Mouse (Mus musculus): ENCODE measurements around the gene Lasp1. TPM values are rescaled to one million over a fixed set of nuclear protein-coding genes. Genes with fewer than 3 reads are reported as not detected.
"Not testable (repeated sequence)": the region's sequence is repeated elsewhere in the genome, so short reads cannot be mapped to it uniquely, and the experiment has no call there.

Lasp1 gene
- polyA plus RNA-seq, 1 experiment from 2014 or later = 85.1 TPM

- H3K9ac ChIP-seq (ENCODE audit: low read length) = no peak overlapping the region
- DNase-seq (ENCODE audit: low spot score) = no peak
- H3K9me3 ChIP-seq (ENCODE audit: control insufficient read depth, low read length) = no peaks in the 10 kb centered on the region
- 93% methylated on average over 3 of the region's 3 CpGs for WGBS
- no peak overlapping the region for H3K4me2 ChIP-seq (ENCODE audit: low read length)
- no peak overlapping the region for H3K27ac ChIP-seq (ENCODE audit: low read depth)
- H3K4me1 ChIP-seq (replicated peaks; ENCODE audit: control insufficient read depth, insufficient read depth, low read length) = no peaks in the 10 kb centered on the region
- H3K4me3 ChIP-seq (ENCODE audit: low read depth, low read length) = no peak overlapping the region
- H3K27me3 ChIP-seq (replicated peaks; ENCODE audit: control insufficient read depth, insufficient read depth, low read length) = no peaks in the 10 kb centered on the region
- ATAC-seq (replicated peaks; ENCODE audit: low FRiP score, low TSS enrichment, low read depth) = no peak
- no peaks in the 10 kb centered on the region for H3K36me3 ChIP-seq (ENCODE audit: control insufficient read depth, insufficient read depth, low read length)
Measured at GRCm38 (mm10) chr11:97787961-97788360, 10.8 kb upstream of the Lasp1 start.

GRCm38 (mm10) chr11:97789727-97790126 is 9.1 kb upstream of the Lasp1 start:
- Histone ChIP-seq H3K4me2 (ENCODE audit: low read length) (no peak overlapping the region), H3K9me3 (ENCODE audit: control insufficient read depth, low read length) (0 out of 2 replicates have a peak, but pooled peaks cover 3% of the 10 kb centered on the region), H3K9ac (ENCODE audit: low read length) (no peak overlapping the region), H3K4me3 (ENCODE audit: low read depth, low read length) (no peak overlapping the region), H3K36me3 (ENCODE audit: control insufficient read depth, insufficient read depth, low read length) (no peaks in the 10 kb centered on the region), H3K27ac (ENCODE audit: low read depth) (no peak overlapping the region), H3K27me3 (replicated peaks; ENCODE audit: control insufficient read depth, insufficient read depth, low read length) (no peaks in the 10 kb centered on the region), H3K4me1 (replicated peaks; ENCODE audit: control insufficient read depth, insufficient read depth, low read length) (no peaks in the 10 kb centered on the region)
- 82% methylated on average over 5 of the region's 5 CpGs for WGBS
- no peak for ATAC-seq (replicated peaks; ENCODE audit: low FRiP score, low TSS enrichment, low read depth)
- no peak for DNase-seq (ENCODE audit: low spot score)

- not testable (repeated sequence) for H3K27me3 ChIP-seq (replicated peaks; ENCODE audit: control insufficient read depth, insufficient read depth, low read length); H3K36me3 ChIP-seq (ENCODE audit: control insufficient read depth, insufficient read depth, low read length); H3K4me3 ChIP-seq (ENCODE audit: low read depth, low read length); ATAC-seq (replicated peaks; ENCODE audit: low FRiP score, low TSS enrichment, low read depth); H3K9me3 ChIP-seq (ENCODE audit: control insufficient read depth, low read length); H3K4me1 ChIP-seq (replicated peaks; ENCODE audit: control insufficient read depth, insufficient read depth, low read length); H3K9ac ChIP-seq (ENCODE audit: low read length); H3K27ac ChIP-seq (ENCODE audit: low read depth); DNase-seq (ENCODE audit: low spot score); H3K4me2 ChIP-seq (ENCODE audit: low read length)
- 85% methylated on average over 2 of the region's 2 CpGs for WGBS
Measured at GRCm38 (mm10) chr11:97790778-97791438, 7.9 kb upstream of the Lasp1 start.

- ATAC-seq (replicated peaks; ENCODE audit: low FRiP score, low TSS enrichment, low read depth) (no peak), DNase-seq (ENCODE audit: low spot score) (no peak)
- no peak overlapping the region for H3K4me3 ChIP-seq (ENCODE audit: low read depth, low read length)
- H3K4me1 ChIP-seq (replicated peaks; ENCODE audit: control insufficient read depth, insufficient read depth, low read length) = no peaks in the 10 kb centered on the region
- H3K27ac ChIP-seq (ENCODE audit: low read depth) = no peak overlapping the region
- 6% methylated on average over 2 of the region's 2 CpGs for WGBS
- H3K36me3 ChIP-seq (ENCODE audit: control insufficient read depth, insufficient read depth, low read length) = no peaks in the 10 kb centered on the region
- H3K27me3 ChIP-seq (replicated peaks; ENCODE audit: control insufficient read depth, insufficient read depth, low read length) = no peaks in the 10 kb centered on the region
- H3K9me3 ChIP-seq (ENCODE audit: control insufficient read depth, low read length) = 0 out of 2 replicates have a peak, but pooled peaks cover 3% of the 10 kb centered on the region
- H3K9ac ChIP-seq (ENCODE audit: low read length) = no peak overlapping the region
- H3K4me2 ChIP-seq (ENCODE audit: low read length) = no peak overlapping the region
Measured at GRCm38 (mm10) chr11:97793165-97793564, 5.6 kb upstream of the Lasp1 start.

- no peak overlapping the region for H3K27ac ChIP-seq (ENCODE audit: low read depth)
- H3K27me3 ChIP-seq (replicated peaks; ENCODE audit: control insufficient read depth, insufficient read depth, low read length) = no peaks in the 10 kb centered on the region
- H3K4me3 ChIP-seq (ENCODE audit: low read depth, low read length) = no peak overlapping the region
- no peak overlapping the region for H3K9ac ChIP-seq (ENCODE audit: low read length)
- H3K4me1 ChIP-seq (replicated peaks; ENCODE audit: control insufficient read depth, insufficient read depth, low read length) = peaks cover 10% of the 10 kb centered on the region
- H3K36me3 ChIP-seq (ENCODE audit: control insufficient read depth, insufficient read depth, low read length) = no peaks in the 10 kb centered on the region
- WGBS = 5% methylated on average over 6 of the region's 6 CpGs
- DNase-seq (ENCODE audit: low spot score) = peak; percentile 81
- ATAC-seq (replicated peaks; ENCODE audit: low FRiP score, low TSS enrichment, low read depth) = no peak
- H3K4me2 ChIP-seq (ENCODE audit: low read length) = no peak overlapping the region
- H3K9me3 ChIP-seq (ENCODE audit: control insufficient read depth, low read length) = 0 out of 2 replicates have a peak, but pooled peaks cover 3% of the 10 kb centered on the region
Measured at GRCm38 (mm10) chr11:97796910-97797309, 1.9 kb upstream of the Lasp1 start.

- Histone ChIP-seq H3K36me3 (ENCODE audit: control insufficient read depth, insufficient read depth, low read length) (no peaks in the 10 kb centered on the region), H3K27me3 (replicated peaks; ENCODE audit: control insufficient read depth, insufficient read depth, low read length) (no peaks in the 10 kb centered on the region), H3K27ac (ENCODE audit: low read depth) (no peak overlapping the region), H3K4me1 (replicated peaks; ENCODE audit: control insufficient read depth, insufficient read depth, low read length) (peaks cover 16% of the 10 kb centered on the region), H3K9me3 (ENCODE audit: control insufficient read depth, low read length) (0 out of 2 replicates have a peak, but pooled peaks cover 3% of the 10 kb centered on the region), H3K4me3 (ENCODE audit: low read depth, low read length) (no peak overlapping the region), H3K9ac (ENCODE audit: low read length) (no peak overlapping the region), H3K4me2 (ENCODE audit: low read length) (no peak overlapping the region)
- ATAC-seq (replicated peaks; ENCODE audit: low FRiP score, low TSS enrichment, low read depth) = no peak
- WGBS = 52% methylated on average over 15 of the region's 15 CpGs
- no peak for DNase-seq (ENCODE audit: low spot score)
Measured at GRCm38 (mm10) chr11:97797369-97798082, 1.3 kb upstream of the Lasp1 start.

- 0 out of 2 replicates have a peak, but pooled peaks cover 3% of the 10 kb centered on the region for H3K9me3 ChIP-seq (ENCODE audit: control insufficient read depth, low read length)
- no peak for ATAC-seq (replicated peaks; ENCODE audit: low FRiP score, low TSS enrichment, low read depth)
- 39% methylated on average over 8 of the region's 8 CpGs for WGBS
- H3K27ac ChIP-seq (ENCODE audit: low read depth) = no peak overlapping the region
- H3K36me3 ChIP-seq (ENCODE audit: control insufficient read depth, insufficient read depth, low read length) = no peaks in the 10 kb centered on the region
- no peak for DNase-seq (ENCODE audit: low spot score)
- H3K4me2 ChIP-seq (ENCODE audit: low read length) = peak overlapping the region; percentile 89; the same call in 1 of the 2 replicates
- H3K4me3 ChIP-seq (ENCODE audit: low read depth, low read length) = 0 out of 2 replicates have a peak overlapping the region, but pooled peaks have one; percentile 2
- no peaks in the 10 kb centered on the region for H3K27me3 ChIP-seq (replicated peaks; ENCODE audit: control insufficient read depth, insufficient read depth, low read length)
- H3K9ac ChIP-seq (ENCODE audit: low read length) = no peak overlapping the region
- peaks cover 20% of the 10 kb centered on the region for H3K4me1 ChIP-seq (replicated peaks; ENCODE audit: control insufficient read depth, insufficient read depth, low read length)
Measured at GRCm38 (mm10) chr11:97798083-97798435, 741 bp upstream of the Lasp1 start.

- no peaks in the 10 kb centered on the region for H3K9me3 ChIP-seq (ENCODE audit: control insufficient read depth, low read length)
- H3K9ac ChIP-seq (ENCODE audit: low read length) = peak overlapping the region; percentile 87
- no peaks in the 10 kb centered on the region for H3K27me3 ChIP-seq (replicated peaks; ENCODE audit: control insufficient read depth, insufficient read depth, low read length)
- WGBS = 1% methylated on average over 57 of the region's 71 CpGs
- no peaks in the 10 kb centered on the region for H3K36me3 ChIP-seq (ENCODE audit: control insufficient read depth, insufficient read depth, low read length)
- peak; percentile 92 for DNase-seq (ENCODE audit: low spot score)
- ATAC-seq (replicated peaks; ENCODE audit: low FRiP score, low TSS enrichment, low read depth) = peak; percentile 70
- peak overlapping the region; percentile 96 for H3K27ac ChIP-seq (ENCODE audit: low read depth)
- peak overlapping the region; percentile 89 for H3K4me2 ChIP-seq (ENCODE audit: low read length)
- peaks cover 32% of the 10 kb centered on the region for H3K4me1 ChIP-seq (replicated peaks; ENCODE audit: control insufficient read depth, insufficient read depth, low read length)
- H3K4me3 ChIP-seq (ENCODE audit: low read depth, low read length) = peak overlapping the region; percentile 99
Measured at GRCm38 (mm10) chr11:97799146-97799993, 570 bp downstream of the Lasp1 start.
